Comparison of ENCODE assay signal across 22 mouse cellular contexts in the genomic region with DNA sequence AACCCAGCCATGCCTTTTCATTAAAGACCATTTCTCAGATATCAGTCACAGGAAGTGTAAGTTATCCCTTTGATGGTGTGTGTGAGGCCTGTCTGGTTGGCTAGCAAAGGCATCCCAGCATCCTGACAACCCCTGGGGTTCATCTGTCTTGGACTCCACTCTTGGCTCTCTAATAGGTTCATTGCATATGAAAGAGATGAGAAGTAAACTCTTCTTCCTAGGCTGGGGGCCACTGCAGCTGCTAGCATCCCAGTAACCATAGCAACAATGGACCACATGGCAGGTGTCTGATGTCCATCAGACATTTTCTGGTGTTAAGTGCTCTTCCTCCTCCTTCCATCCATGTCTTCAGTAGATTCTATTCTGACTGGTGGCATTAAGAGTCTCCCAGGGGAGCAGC. TPM values are rescaled to one million over a fixed set of nuclear protein-coding genes. Genes with fewer than 3 reads are reported as not detected.
A peak's percentile ranks its signal among the peaks of the same experiment; 100 is the strongest.
DNase-seq lines count a peak whose midpoint lies in the region; ATAC-seq and TF ChIP-seq lines count a peak whose summit lies in the region.
"Had no signal": no experiment of that assay in that cellular context is flagged by ENCODE, and none has a peak within 500 bp of the region (broad histone marks: within the 10 kb centered on the region; RNA-seq: fewer than 3 reads in every experiment).

No protein-coding gene starts in this region.

- peaks cover 26% of the 10 kb centered on the region for H3K27me3 ChIP-seq in forebrain, embryonic 13.5 days
- no peaks in the 10 kb centered on the region for H3K27me3 ChIP-seq in forebrain, postnatal 0 days (ENCODE audit: insufficient read depth, low read length)
- H3K27me3 ChIP-seq in C2C12 (ENCODE audit: control insufficient read depth, insufficient read depth, insufficient read length) = no peaks in the 10 kb centered on the region
- H3K27me3 ChIP-seq in midbrain, embryonic 13.5 days = 0 out of 2 replicates have a peak, but pooled peaks cover 5% of the 10 kb centered on the region
- peaks cover 29% of the 10 kb centered on the region for H3K27me3 ChIP-seq in intestine, postnatal 0 days (replicated peaks; ENCODE audit: control insufficient read depth, insufficient read depth, low read length)

- H3K4me1 ChIP-seq in forebrain, embryonic 13.5 days = peaks cover 49% of the 10 kb centered on the region
- peaks cover 4% of the 10 kb centered on the region for H3K4me1 ChIP-seq in forebrain, postnatal 0 days (ENCODE audit: insufficient read depth)
- peaks cover 52% of the 10 kb centered on the region for H3K4me1 ChIP-seq in midbrain, embryonic 13.5 days (replicated peaks)
- H3K4me1 ChIP-seq in intestine, postnatal 0 days (replicated peaks; ENCODE audit: control insufficient read depth, insufficient read depth, low read length) = no peaks in the 10 kb centered on the region

- no peak for TF ChIP-seq CTCF in forebrain, postnatal 0 days (IDR thresholded peaks at IDR 0.05; ENCODE audit: low read depth)
- TF ChIP-seq CTCF in C2C12 (IDR thresholded peaks at IDR 0.05; ENCODE audit: control insufficient read depth, insufficient read depth, insufficient read length) = no peak
- TF ChIP-seq CTCF in brain, embryonic 14.5 days (IDR thresholded peaks at IDR 0.05; ENCODE audit: borderline replicate concordance, extremely low read depth, insufficient read depth, insufficient read length) = no peak
- TF ChIP-seq CTCF in intestine, postnatal 0 days (IDR thresholded peaks at IDR 0.05; ENCODE audit: low read depth) = no peak

- H3K79me3 ChIP-seq in C2C12 (ENCODE audit: low read depth) = peaks cover 17% of the 10 kb centered on the region

- H3K79me2 ChIP-seq in C2C12 (ENCODE audit: control insufficient read depth, insufficient read depth) = peaks cover 29% of the 10 kb centered on the region

- no peak overlapping the region for H3K4me3 ChIP-seq in forebrain, embryonic 13.5 days
- no peak overlapping the region for H3K4me3 ChIP-seq in forebrain, postnatal 0 days (ENCODE audit: low read depth, low read length)
- H3K4me3 ChIP-seq in C2C12 (ENCODE audit: insufficient read depth, poor library complexity, severe bottlenecking) = no peak overlapping the region
- no peak overlapping the region for H3K4me3 ChIP-seq in midbrain, embryonic 13.5 days (replicated peaks)
- no peak overlapping the region for H3K4me3 ChIP-seq in intestine, postnatal 0 days (ENCODE audit: low read depth, low read length)
- H3K4me3 ChIP-seq: heart, embryonic 12.5 days; kidney, embryonic 15.5 days; limb, embryonic 12.5 days; liver, embryonic 12.5 days had no signal

- no peak overlapping the region for H3K9ac ChIP-seq in forebrain, embryonic 13.5 days
- no peak overlapping the region for H3K9ac ChIP-seq in forebrain, postnatal 0 days
- H3K9ac ChIP-seq in midbrain, embryonic 13.5 days (replicated peaks) = no peak overlapping the region
- no peak overlapping the region for H3K9ac ChIP-seq in intestine, postnatal 0 days (ENCODE audit: low read depth, low read length)
- H3K9ac ChIP-seq: heart, embryonic 12.5 days; kidney, embryonic 15.5 days; limb, embryonic 12.5 days; liver, embryonic 12.5 days had no signal

- H3K9me3 ChIP-seq in forebrain, embryonic 13.5 days (replicated peaks) = no peaks in the 10 kb centered on the region
- no peaks in the 10 kb centered on the region for H3K9me3 ChIP-seq in forebrain, postnatal 0 days (ENCODE audit: low read length)
- H3K9me3 ChIP-seq in midbrain, embryonic 13.5 days = 0 out of 2 replicates have a peak, but pooled peaks cover 5% of the 10 kb centered on the region
- 0 out of 2 replicates have a peak, but pooled peaks cover 4% of the 10 kb centered on the region for H3K9me3 ChIP-seq in intestine, postnatal 0 days (ENCODE audit: control insufficient read depth)
- H3K9me3 ChIP-seq: heart, embryonic 12.5 days; kidney, embryonic 15.5 days; liver, embryonic 12.5 days had no signal

- no peak for TF ChIP-seq POLR2A in brain, embryonic 14.5 days (IDR thresholded peaks at IDR 0.05; ENCODE audit: borderline replicate concordance, extremely low read depth, insufficient read depth, insufficient read length, poor library complexity, severe bottlenecking)

- H3K36me3 ChIP-seq in forebrain, embryonic 13.5 days (ENCODE audit: poor library complexity, severe bottlenecking) = no peaks in the 10 kb centered on the region
- no peaks in the 10 kb centered on the region for H3K36me3 ChIP-seq in forebrain, postnatal 0 days (ENCODE audit: insufficient read depth)
- H3K36me3 ChIP-seq in C2C12 (ENCODE audit: control insufficient read depth, insufficient read depth) = no peaks in the 10 kb centered on the region
- H3K36me3 ChIP-seq in midbrain, embryonic 13.5 days = no peaks in the 10 kb centered on the region
- no peaks in the 10 kb centered on the region for H3K36me3 ChIP-seq in intestine, postnatal 0 days (ENCODE audit: control insufficient read depth, insufficient read depth)
- H3K36me3 ChIP-seq: heart, embryonic 12.5 days; kidney, embryonic 15.5 days; limb, embryonic 12.5 days; liver, embryonic 12.5 days had no signal

- no peak overlapping the region for H3K27ac ChIP-seq in forebrain, embryonic 13.5 days
- no peak overlapping the region for H3K27ac ChIP-seq in forebrain, postnatal 0 days (ENCODE audit: low read depth, low read length)
- H3K27ac ChIP-seq in midbrain, embryonic 13.5 days = peak overlapping the region; percentile 84
- no peak overlapping the region for H3K27ac ChIP-seq in intestine, postnatal 0 days (ENCODE audit: low read depth, low read length)
- H3K27ac ChIP-seq: kidney, embryonic 15.5 days; limb, embryonic 12.5 days; liver, embryonic 12.5 days had no signal

- H3ac ChIP-seq in C2C12 (ENCODE audit: control insufficient read depth, insufficient read length, low read depth) = no peak overlapping the region

- no peak for DNase-seq in forebrain, postnatal 0 days
- peak; percentile 86 for DNase-seq in brain, embryonic 14.5 days (ENCODE audit: low read depth)
- no peak for DNase-seq in MN1 (ENCODE audit: low spot score)
- no peak for DNase-seq in lung, postnatal 10 days
- DNase-seq: adrenal gland, adult 8-10 months; cerebellum, postnatal 25 days; gastrocnemius, postnatal 10 days; heart, adult 11 months; heart, postnatal 36 days; lung, adult 2 months; lung, postnatal 36 days; thymus, postnatal 14 days had no signal

- peak; percentile 41; the same call in 1 of the 2 replicates for ATAC-seq in forebrain, embryonic 13.5 days
- ATAC-seq in forebrain, postnatal 0 days = no peak
- peak; percentile 66 for ATAC-seq in midbrain, embryonic 13.5 days
- no peak for ATAC-seq in intestine, postnatal 0 days
- ATAC-seq: liver, embryonic 12.5 days; Patski had no signal

- H3K4me2 ChIP-seq in forebrain, embryonic 13.5 days = no peak overlapping the region
- no peak overlapping the region for H3K4me2 ChIP-seq in forebrain, postnatal 0 days (ENCODE audit: low read depth)
- no peak overlapping the region for H3K4me2 ChIP-seq in midbrain, embryonic 13.5 days (replicated peaks)
- no peak overlapping the region for H3K4me2 ChIP-seq in intestine, postnatal 0 days (replicated peaks; ENCODE audit: low read depth)
- H3K4me2 ChIP-seq: heart, embryonic 12.5 days; kidney, embryonic 15.5 days; limb, embryonic 12.5 days; liver, embryonic 12.5 days had no signal

TF ChIP-seq in C2C12, 6 proteins besides CTCF, POLR2A, EP300 and RAD21:
- TF ChIP-seq MYOD1 (IDR thresholded peaks at IDR 0.05; ENCODE audit: control insufficient read depth, insufficient read length, low read depth) = peak; percentile 58
- no peak for TF ChIP-seq USF1 (IDR thresholded peaks at IDR 0.05; ENCODE audit: low read depth)

RNA-seq across cellular contexts. Expression of gene Syt13, which starts 2.6 kb away (rescaled TPM):
- 18.5 and 37.1 TPM in 2 replicates for polyA plus RNA-seq in forebrain, embryonic 13.5 days (2015; fragmentation: Nextera tagmentation; extraction: Ambion mirVana)
- 67.6 and 103 TPM in 2 replicates for total RNA-seq in forebrain, postnatal 0 days (2014; rRNA removed)
- 33.0 and 58.4 TPM in 2 replicates for polyA plus RNA-seq in forebrain, postnatal 0 days (2015; fragmentation: Nextera tagmentation; extraction: Ambion mirVana)
- 125 TPM for polyA plus RNA-seq in C2C12 (2012; fragmentation: generic; extraction: Trizol)
- 65.0 and 80.5 TPM in 2 replicates for polyA plus RNA-seq in brain, embryonic 14.5 days (2012; rRNA removed)
- polyA plus RNA-seq in midbrain, embryonic 13.5 days (2015; fragmentation: Nextera tagmentation; extraction: Ambion mirVana) = 62.3 and 99.1 TPM in 2 replicates
- polyA plus RNA-seq in intestine, postnatal 0 days (2015; fragmentation: Nextera tagmentation; extraction: Ambion mirVana) = 1.7 and 2.5 TPM in 2 replicates
- total RNA-seq: megakaryocyte-erythroid progenitor cell, adult 5-6 weeks had no signal

Comparison
In these comparisons a context has a peak if more than half of its experiments do, and no peak if none do; other contexts are left out.
1. ATAC-seq: peak in forebrain, embryonic 13.5 days (single experiment) and midbrain, embryonic 13.5 days (single experiment); none in forebrain, postnatal 0 days (single experiment) and intestine, postnatal 0 days (single experiment).